ENCODE assay signal across 18 mouse cellular contexts in genomic region chr5:35035141-35035540, GRCm38 (mm10). TPM values are rescaled to one million over a fixed set of nuclear protein-coding genes. Genes with fewer than 3 reads are reported as not detected.
DNase-seq lines count a peak whose midpoint lies in the region; ATAC-seq and TF ChIP-seq lines count a peak whose summit lies in the region.
"Had no signal": no experiment of that assay in that cellular context is flagged by ENCODE, and none has a peak within 500 bp of the region (broad histone marks: within the 10 kb centered on the region; RNA-seq: fewer than 3 reads in every experiment).

No protein-coding gene starts in this region.

- no peak for TF ChIP-seq CTCF in heart, postnatal 0 days (IDR thresholded peaks at IDR 0.05; ENCODE audit: low read depth)
- no peak for TF ChIP-seq CTCF in MEL (IDR thresholded peaks at IDR 0.05 in 2 of 3, conservative IDR thresholded peaks at IDR 0.05 in 1 of 3; ENCODE audit: control insufficient read depth in 1 of 3, insufficient read depth in 1 of 3, low read depth in 2 of 3, low read length in 3 of 3, poor library complexity in 1 of 3, severe bottlenecking in 1 of 3)
- no peak for TF ChIP-seq CTCF in liver, embryonic 14.5 days (IDR thresholded peaks at IDR 0.05; ENCODE audit: low read depth)

- H3K4me2 ChIP-seq in heart, postnatal 0 days (ENCODE audit: low read depth, low read length): no peak overlapping the region
- no peak overlapping the region for H3K4me2 ChIP-seq in liver, embryonic 14.5 days (ENCODE audit: low read depth)
- H3K4me2 ChIP-seq: embryonic facial prominence, embryonic 13.5 days; forebrain, embryonic 13.5 days; midbrain, embryonic 13.5 days; stomach, embryonic 15.5 days had no signal

- H3K27me3 ChIP-seq in heart, postnatal 0 days (ENCODE audit: control insufficient read depth, insufficient read depth, low read length): no peaks in the 10 kb centered on the region
- H3K27me3 ChIP-seq in MEL (ENCODE audit: control insufficient read depth in 1 of 2, insufficient read depth in 2 of 2, low read length in 2 of 2): no peaks in the 10 kb centered on the region
- H3K27me3 ChIP-seq in liver, embryonic 14.5 days (ENCODE audit: control insufficient read depth, insufficient read depth, low read length): no peaks in the 10 kb centered on the region
- H3K27me3 ChIP-seq: embryonic facial prominence, embryonic 13.5 days; forebrain, embryonic 13.5 days; midbrain, embryonic 13.5 days; stomach, embryonic 15.5 days had no signal

- H3K27ac ChIP-seq in heart, postnatal 0 days (ENCODE audit: low read depth): peak overlapping the region; percentile 88
- H3K27ac ChIP-seq in MEL (ENCODE audit: control insufficient read depth, low read depth, low read length): peak overlapping the region; percentile 23
- peak overlapping the region; percentile 30 for H3K27ac ChIP-seq in liver, embryonic 14.5 days
- H3K27ac ChIP-seq: embryonic facial prominence, embryonic 13.5 days; forebrain, embryonic 13.5 days; kidney, postnatal 0 days; midbrain, embryonic 13.5 days; stomach, embryonic 15.5 days had no signal

- 69% methylated on average over 5 of the region's 5 CpGs for WGBS in heart, postnatal 0 days
- WGBS in liver, embryonic 14.5 days (ENCODE audit: insufficient replicate concordance): 31% methylated on average over 5 of the region's 5 CpGs

- TF ChIP-seq RAD21 in MEL (IDR thresholded peaks at IDR 0.05; ENCODE audit: low read depth, low read length): no peak

- no peak for ATAC-seq in heart, postnatal 0 days (ENCODE audit: insufficient read depth, low read depth)
- ATAC-seq in liver, embryonic 14.5 days (ENCODE audit: insufficient read depth): no peak
- ATAC-seq: forebrain, embryonic 13.5 days; midbrain, embryonic 13.5 days had no signal

- peaks cover 13% of the 10 kb centered on the region; the same call in 1 of the 2 replicates for H3K4me1 ChIP-seq in heart, postnatal 0 days (ENCODE audit: control insufficient read depth, insufficient read depth)
- peaks cover 3 to 24% of the 10 kb centered on the region in 2 experiments; a peak in 3 of 4 replicates for H3K4me1 ChIP-seq in MEL (ENCODE audit: control insufficient read depth in 1 of 2, insufficient read depth in 2 of 2, low read length in 2 of 2)
- H3K4me1 ChIP-seq in liver, embryonic 14.5 days (replicated peaks; ENCODE audit: control insufficient read depth in 2 of 2, insufficient read depth in 2 of 2, low read length in 1 of 2): peaks cover 12 to 27% of the 10 kb centered on the region in 2 experiments
- H3K4me1 ChIP-seq: embryonic facial prominence, embryonic 13.5 days; forebrain, embryonic 13.5 days; midbrain, embryonic 13.5 days; stomach, embryonic 15.5 days had no signal

- intact Hi-C loops in heart, postnatal 10 days (cut with DNase I): no loop called here

- H3K9me3 ChIP-seq in heart, postnatal 0 days (replicated peaks; ENCODE audit: control insufficient read depth, low read length): no peaks in the 10 kb centered on the region
- H3K9me3 ChIP-seq in MEL (replicated peaks; ENCODE audit: insufficient read depth, low read length): no peaks in the 10 kb centered on the region
- H3K9me3 ChIP-seq in liver, embryonic 14.5 days (ENCODE audit: control insufficient read depth, low read length): no peaks in the 10 kb centered on the region
- H3K9me3 ChIP-seq: embryonic facial prominence, embryonic 13.5 days; forebrain, embryonic 13.5 days; midbrain, embryonic 13.5 days; stomach, embryonic 15.5 days had no signal

- H3K79me2 ChIP-seq in MEL (ENCODE audit: control insufficient read depth, insufficient read depth, low read length, poor library complexity): no peaks in the 10 kb centered on the region

- peaks cover 31% of the 10 kb centered on the region for H3K36me3 ChIP-seq in heart, postnatal 0 days (replicated peaks; ENCODE audit: control insufficient read depth, insufficient read depth, low read length)
- peaks cover 0 to 7% of the 10 kb centered on the region in 2 experiments; a peak in 2 of 4 replicates for H3K36me3 ChIP-seq in MEL (ENCODE audit: control insufficient read depth in 1 of 2, insufficient read depth in 2 of 2, low read length in 2 of 2)
- peaks cover 13% of the 10 kb centered on the region for H3K36me3 ChIP-seq in liver, embryonic 14.5 days (replicated peaks; ENCODE audit: control insufficient read depth, insufficient read depth, low read depth)

- no peak for TF ChIP-seq POLR2A in MEL (IDR thresholded peaks at IDR 0.05; ENCODE audit: control insufficient read depth in 1 of 2, insufficient read depth in 1 of 2, low read depth in 1 of 2, low read length in 2 of 2, poor library complexity in 1 of 2)

- no peak for DNase-seq in heart, postnatal 0 days (ENCODE audit: low spot score)
- no peak for DNase-seq in heart, postnatal 10 days
- DNase-seq in A20 (ENCODE audit: low read depth, low spot score) (peak; percentile 5), MEL (ENCODE audit: low read depth, low spot score) (peak; percentile 39)
- DNase-seq in liver, embryonic 14.5 days (ENCODE audit: low read depth in 3 of 3, low spot score in 3 of 3): no peak
- no peak for DNase-seq in thymus, postnatal 36 days
- DNase-seq in right cerebral cortex, postnatal 36 days (ENCODE audit: low spot score in 2 of 2): no peak
- no peak for DNase-seq in cerebellum, adult 9-11 months
- DNase-seq: adrenal gland, adult 8-10 months; cerebellum, postnatal 25 days; layer of hippocampus, adult 9-11 months; right cerebral cortex, postnatal 14 days; thymus, postnatal 25 days had no signal

- TF ChIP-seq EP300 in heart, postnatal 0 days (IDR thresholded peaks at IDR 0.05; ENCODE audit: low read depth): no peak
- TF ChIP-seq EP300 in MEL (IDR thresholded peaks at IDR 0.05; ENCODE audit: low read depth in 1 of 2, low read length in 2 of 2): no peak
- TF ChIP-seq EP300 in liver, embryonic 14.5 days (IDR thresholded peaks at IDR 0.05; ENCODE audit: low read depth): no peak

- no peak overlapping the region for H3K4me3 ChIP-seq in heart, postnatal 0 days (ENCODE audit: low read depth, low read length)
- H3K4me3 ChIP-seq in MEL (ENCODE audit: control insufficient read depth in 1 of 2, insufficient read depth in 1 of 2, low read depth in 2 of 2, low read length in 2 of 2): no peak overlapping the region
- H3K4me3 ChIP-seq in liver, embryonic 14.5 days (ENCODE audit: insufficient read depth in 1 of 2, low read depth in 2 of 2, low read length in 2 of 2): no peak overlapping the region
- H3K4me3 ChIP-seq: embryonic facial prominence, embryonic 13.5 days; forebrain, embryonic 13.5 days; midbrain, embryonic 13.5 days; stomach, embryonic 15.5 days had no signal

- H3K9ac ChIP-seq in heart, postnatal 0 days (replicated peaks; ENCODE audit: low read depth, low read length): no peak overlapping the region
- no peak overlapping the region for H3K9ac ChIP-seq in MEL (ENCODE audit: control insufficient read depth, low read depth, low read length, poor library complexity, severe bottlenecking)
- H3K9ac ChIP-seq in liver, embryonic 14.5 days (replicated peaks): no peak overlapping the region
- H3K9ac ChIP-seq: embryonic facial prominence, embryonic 13.5 days; forebrain, embryonic 13.5 days; midbrain, embryonic 13.5 days; stomach, embryonic 15.5 days had no signal

TF ChIP-seq in MEL, 35 proteins besides CTCF, POLR2A, EP300 and RAD21:
- no peak for TF ChIP-seq RCOR1 (IDR thresholded peaks at IDR 0.05; ENCODE audit: low read depth, low read length)
- no peak for TF ChIP-seq POLR2AphosphoS2 (IDR thresholded peaks at IDR 0.05; ENCODE audit: low read length)
- TF ChIP-seq ZC3H11A (IDR thresholded peaks at IDR 0.05; ENCODE audit: low read depth, low read length): no peak
- TF ChIP-seq TAL1 (IDR thresholded peaks at IDR 0.05; ENCODE audit: low read length): no peak
- no peak for TF ChIP-seq TCF12 (IDR thresholded peaks at IDR 0.05; ENCODE audit: low read depth, low read length)
- no peak for TF ChIP-seq BHLHE40 (IDR thresholded peaks at IDR 0.05; ENCODE audit: borderline replicate concordance, low read depth, low read length)
- TF ChIP-seq CHD2 (IDR thresholded peaks at IDR 0.05; ENCODE audit: low read length): no peak
- no peak for TF ChIP-seq MAZ (IDR thresholded peaks at IDR 0.05; ENCODE audit: low read depth, low read length)
- no peak for TF ChIP-seq CHD1 (IDR thresholded peaks at IDR 0.05; ENCODE audit: low read depth, low read length)
- TF ChIP-seq E2F4 (IDR thresholded peaks at IDR 0.05; ENCODE audit: borderline replicate concordance, low read depth, low read length): no peak
- no peak for TF ChIP-seq ETS1 (IDR thresholded peaks at IDR 0.05; ENCODE audit: low read depth, low read length)
- TF ChIP-seq MAFK (IDR thresholded peaks at IDR 0.05; ENCODE audit: borderline replicate concordance, low read depth, low read length): no peak
- no peak for TF ChIP-seq JUND (IDR thresholded peaks at IDR 0.05; ENCODE audit: low read depth, low read length)
- no peak for TF ChIP-seq ZMIZ1 (IDR thresholded peaks at IDR 0.05; ENCODE audit: low read depth, low read length)
- no peak for TF ChIP-seq ELF1 (IDR thresholded peaks at IDR 0.05; ENCODE audit: low read depth, low read length)
- no peak for TF ChIP-seq MEF2A (IDR thresholded peaks at IDR 0.05; ENCODE audit: extremely low read depth, insufficient replicate concordance, low read depth, low read length, poor library complexity, severe bottlenecking)
- no peak for TF ChIP-seq HCFC1 (IDR thresholded peaks at IDR 0.05; ENCODE audit: low read depth, low read length)

RNA-seq across cellular contexts. Expression of gene Hgfac, which starts 6.2 kb away (rescaled TPM):
- total RNA-seq in heart, postnatal 0 days (2014; rRNA removed; ENCODE audit: low replicate concordance): 0.19 TPM in 1 of 2 replicates, not detected in the other
- polyA plus RNA-seq in heart, postnatal 0 days (2015; fragmentation: Nextera tagmentation; extraction: Ambion mirVana): 0.16 and 0.36 TPM in 2 replicates
- 1 to 10 TPM; 1.1 TPM for total RNA-seq in heart, postnatal 10 days (2021)
- total RNA-seq in MEL (2012; rRNA removed): 0.39 and 0.62 TPM in 2 replicates
- 1 to 10 TPM in 1 of 2 experiments, not detected in 1; 1.6 TPM for polyA plus RNA-seq in MEL (2012; ENCODE audit: insufficient read depth in 1 of 2, insufficient read length in 2 of 2, low read depth in 1 of 2, low replicate concordance in 2 of 2, missing spikeins in 1 of 2)
- 92.3 and 97.9 TPM in 2 replicates for polyA plus RNA-seq in liver, embryonic 14.5 days (2012; rRNA removed)
- 52.8 and 60.0 TPM in 2 replicates for polyA plus RNA-seq in liver, embryonic 14.5 days (2014; fragmentation: Nextera tagmentation; extraction: Ambion mirVana)

RNA-seq across cellular contexts. Expression of gene Dok7, which starts 21.4 kb away (rescaled TPM):
- 27.7 and 37.7 TPM in 2 replicates for total RNA-seq in heart, postnatal 0 days (2014; rRNA removed; ENCODE audit: low replicate concordance)
- polyA plus RNA-seq in heart, postnatal 0 days (2015; fragmentation: Nextera tagmentation; extraction: Ambion mirVana): 14.1 and 15.0 TPM in 2 replicates
- total RNA-seq in heart, postnatal 10 days (2021): 10 to 100 TPM; 32.3 to 52.6 TPM
- 0.08 TPM in 1 of 2 replicates, not detected in the other for total RNA-seq in MEL (2012; rRNA removed)
- polyA plus RNA-seq in MEL (2012; ENCODE audit: insufficient read depth in 1 of 2, insufficient read length in 2 of 2, low read depth in 1 of 2, low replicate concordance in 2 of 2, missing spikeins in 1 of 2): under 1 TPM in 1 of 2 experiments, not detected in 1; 0.21 TPM
- 0.02 TPM in 2 replicates for polyA plus RNA-seq in liver, embryonic 14.5 days (2012; rRNA removed)
- polyA plus RNA-seq in liver, embryonic 14.5 days (2014; fragmentation: Nextera tagmentation; extraction: Ambion mirVana): 0.04 TPM in 1 of 2 replicates, not detected in the other

Comparison
In these comparisons a context has a peak if more than half of its experiments do, and no peak if none do; other contexts are left out.
1. DNase-seq: peak in A20 (single experiment) and MEL (single experiment); none in heart, postnatal 0 days (single experiment), heart, postnatal 10 days (0 of 2), liver, embryonic 14.5 days (0 of 3), thymus, postnatal 36 days (0 of 2), right cerebral cortex, postnatal 36 days (0 of 2) and cerebellum, adult 9-11 months (single experiment).
2. H3K27ac ChIP-seq: peak in every context shown above with its lines; median percentile 88 in heart, postnatal 0 days; 30 in liver, embryonic 14.5 days; 23 in MEL.
3. RNA of gene Dok7, which starts 21.4 kb away (total RNA-seq): 32.3 to 52.6 TPM in heart, postnatal 10 days and 27.7 to 37.7 TPM in heart, postnatal 0 days; 0.08 TPM in MEL; every median in the first group is over 10 times any median in the second.